7 mouse cellular contexts compared by ENCODE assay signal in the genomic region with DNA sequence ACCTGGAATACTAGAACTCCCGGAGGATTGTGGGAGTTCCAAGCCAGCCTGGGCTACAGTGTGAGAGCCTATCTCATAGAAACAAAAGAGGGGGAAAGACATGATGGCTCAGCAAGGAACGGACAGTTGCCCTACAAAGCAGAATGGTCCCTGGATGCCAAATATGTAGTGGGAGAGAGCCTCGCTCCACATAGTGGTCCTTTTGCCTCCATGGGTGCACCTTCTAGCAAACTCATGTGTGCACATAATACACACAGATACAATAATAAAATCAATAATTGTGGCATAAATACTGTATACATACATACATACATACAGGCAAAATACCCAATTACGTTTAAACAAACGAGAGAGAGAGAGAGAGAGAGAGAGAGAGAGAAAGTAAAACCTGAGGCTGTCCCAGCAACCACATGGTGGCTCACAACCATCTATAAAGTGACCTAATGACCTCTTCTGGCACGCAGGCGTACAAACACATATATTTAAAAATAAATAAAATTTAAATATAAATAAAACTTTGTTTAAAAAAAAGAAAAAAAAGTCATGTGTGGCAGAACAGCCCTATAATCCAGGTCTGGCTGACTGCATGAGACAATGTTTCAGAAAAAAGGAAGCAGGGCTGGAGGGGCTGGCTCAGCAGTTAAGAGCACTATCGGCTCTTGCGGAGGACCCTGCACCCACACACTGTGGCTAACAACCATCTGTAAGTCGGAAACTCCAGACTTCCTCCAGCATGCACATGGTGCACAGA. TPM values are rescaled to one million over a fixed set of nuclear protein-coding genes. Genes with fewer than 3 reads are reported as not detected.
DNase-seq lines count a peak whose midpoint lies in the region; ATAC-seq and TF ChIP-seq lines count a peak whose summit lies in the region.

No protein-coding gene starts in this region.

- H3K9me3 ChIP-seq in kidney, postnatal 0 days (replicated peaks; ENCODE audit: low read length): no peaks in the 10 kb centered on the region
- no peaks in the 10 kb centered on the region for H3K9me3 ChIP-seq in hindbrain, embryonic 16.5 days (ENCODE audit: control insufficient read depth, low read length)
- no peaks in the 10 kb centered on the region for H3K9me3 ChIP-seq in midbrain, embryonic 15.5 days

- ATAC-seq in kidney, postnatal 0 days (replicated peaks; ENCODE audit: low FRiP score, low read depth): no peak
- ATAC-seq in common myeloid progenitor, adult 5-6 weeks (replicated peaks; ENCODE audit: low read depth, poor library complexity, severe bottlenecking): peak; percentile 63
- ATAC-seq in hindbrain, embryonic 16.5 days: no peak
- no peak; the same call in 1 of the 2 replicates for ATAC-seq in midbrain, embryonic 15.5 days (replicated peaks)

- H3K4me3 ChIP-seq in kidney, postnatal 0 days (replicated peaks; ENCODE audit: low read depth, low read length): no peak overlapping the region
- H3K4me3 ChIP-seq in hindbrain, embryonic 16.5 days (ENCODE audit: low read length): no peak overlapping the region
- no peak overlapping the region for H3K4me3 ChIP-seq in midbrain, embryonic 15.5 days

- H3K9ac ChIP-seq in kidney, postnatal 0 days (ENCODE audit: low read depth, low read length): no peak overlapping the region
- peak overlapping the region; percentile 85; the same call in 1 of the 2 replicates for H3K9ac ChIP-seq in hindbrain, embryonic 16.5 days (ENCODE audit: low read depth, low read length)
- H3K9ac ChIP-seq in midbrain, embryonic 15.5 days: no peak overlapping the region

- no peak overlapping the region for H3K4me2 ChIP-seq in kidney, postnatal 0 days (ENCODE audit: low read length)
- H3K4me2 ChIP-seq in hindbrain, embryonic 16.5 days (ENCODE audit: low read length): no peak overlapping the region; the same call in 1 of the 2 replicates
- no peak overlapping the region for H3K4me2 ChIP-seq in midbrain, embryonic 15.5 days

- no peak for TF ChIP-seq CTCF in kidney, postnatal 0 days (IDR thresholded peaks at IDR 0.05; ENCODE audit: low read depth)

- 57% methylated on average over 10 of the region's 10 CpGs for WGBS in kidney, postnatal 0 days
- WGBS in hindbrain, embryonic 16.5 days: 74% methylated on average over 10 of the region's 10 CpGs
- WGBS in midbrain, embryonic 15.5 days: 79% methylated on average over 10 of the region's 10 CpGs

- H3K27me3 ChIP-seq in kidney, postnatal 0 days (ENCODE audit: insufficient read depth, low read length): no peaks in the 10 kb centered on the region
- H3K27me3 ChIP-seq in hindbrain, embryonic 16.5 days (replicated peaks; ENCODE audit: control insufficient read depth, insufficient read depth, low read length): no peaks in the 10 kb centered on the region
- H3K27me3 ChIP-seq in midbrain, embryonic 15.5 days (replicated peaks): no peaks in the 10 kb centered on the region

- H3K27ac ChIP-seq in kidney, postnatal 0 days: peak overlapping the region; percentile 71; the same call in 1 of the 2 replicates
- H3K27ac ChIP-seq in hindbrain, embryonic 16.5 days (ENCODE audit: low read depth, low read length): peak overlapping the region; percentile 90
- peak overlapping the region; percentile 91; the same call in 1 of the 2 replicates for H3K27ac ChIP-seq in midbrain, embryonic 15.5 days

- peaks cover 7% of the 10 kb centered on the region; the same call in 1 of the 2 replicates for H3K4me1 ChIP-seq in kidney, postnatal 0 days (replicated peaks; ENCODE audit: insufficient read depth, low read length)
- H3K4me1 ChIP-seq in hindbrain, embryonic 16.5 days (ENCODE audit: control insufficient read depth, insufficient read depth, low read depth, low read length): peaks cover 9% of the 10 kb centered on the region
- H3K4me1 ChIP-seq in midbrain, embryonic 15.5 days: peaks cover 6% of the 10 kb centered on the region

- no peaks in the 10 kb centered on the region for H3K36me3 ChIP-seq in kidney, postnatal 0 days (ENCODE audit: insufficient read depth, low read length)
- H3K36me3 ChIP-seq in hindbrain, embryonic 16.5 days (ENCODE audit: control insufficient read depth, insufficient read depth, low read length): no peaks in the 10 kb centered on the region
- no peaks in the 10 kb centered on the region for H3K36me3 ChIP-seq in midbrain, embryonic 15.5 days (replicated peaks)

- DNase-seq in kidney, postnatal 0 days (ENCODE audit: low spot score): no peak
- DNase-seq in kidney, postnatal 14 days: no peak
- no peak for DNase-seq in ovary, postnatal 10 days (ENCODE audit: low spot score)
- DNase-seq in left cerebral cortex, adult 11 months (ENCODE audit: low spot score): no peak

RNA-seq across cellular contexts. Expression of a gene that starts 0.8 kb away (rescaled TPM):
- polyA plus RNA-seq in kidney, postnatal 0 days (2015; fragmentation: Nextera tagmentation; extraction: Ambion mirVana): 4.0 and 5.6 TPM in 2 replicates
- total RNA-seq in common myeloid progenitor, adult 5-6 weeks (2017): 6.2 and 10.6 TPM in 2 replicates
- polyA plus RNA-seq in hindbrain, embryonic 16.5 days (2015; fragmentation: Nextera tagmentation; extraction: Ambion mirVana): 10.0 and 11.7 TPM in 2 replicates
- 9.1 and 9.7 TPM in 2 replicates for polyA plus RNA-seq in midbrain, embryonic 15.5 days (2015; fragmentation: Nextera tagmentation; extraction: Ambion mirVana)

RNA-seq across cellular contexts. Expression of a gene that starts 15.0 kb away (rescaled TPM):
- 0.41 and 0.50 TPM in 2 replicates for polyA plus RNA-seq in kidney, postnatal 0 days (2015; fragmentation: Nextera tagmentation; extraction: Ambion mirVana)
- total RNA-seq in common myeloid progenitor, adult 5-6 weeks (2017): not detected in 2 replicates
- polyA plus RNA-seq in hindbrain, embryonic 16.5 days (2015; fragmentation: Nextera tagmentation; extraction: Ambion mirVana): 0.39 and 0.72 TPM in 2 replicates
- polyA plus RNA-seq in midbrain, embryonic 15.5 days (2015; fragmentation: Nextera tagmentation; extraction: Ambion mirVana): 0.33 and 0.61 TPM in 2 replicates

RNA-seq across cellular contexts. Expression of a gene that starts 28.3 kb away (rescaled TPM):
- polyA plus RNA-seq in kidney, postnatal 0 days (2015; fragmentation: Nextera tagmentation; extraction: Ambion mirVana): 3.2 and 3.5 TPM in 2 replicates
- total RNA-seq in common myeloid progenitor, adult 5-6 weeks (2017): 0.55 and 10.8 TPM in 2 replicates
- polyA plus RNA-seq in hindbrain, embryonic 16.5 days (2015; fragmentation: Nextera tagmentation; extraction: Ambion mirVana): 3.7 and 5.5 TPM in 2 replicates
- 4.1 and 4.5 TPM in 2 replicates for polyA plus RNA-seq in midbrain, embryonic 15.5 days (2015; fragmentation: Nextera tagmentation; extraction: Ambion mirVana)

RNA-seq across cellular contexts. Expression of a gene that starts 50.1 kb away (rescaled TPM):
- 34.7 and 37.5 TPM in 2 replicates for polyA plus RNA-seq in kidney, postnatal 0 days (2015; fragmentation: Nextera tagmentation; extraction: Ambion mirVana)
- not detected in 2 replicates for total RNA-seq in common myeloid progenitor, adult 5-6 weeks (2017)
- 2.8 and 3.0 TPM in 2 replicates for polyA plus RNA-seq in hindbrain, embryonic 16.5 days (2015; fragmentation: Nextera tagmentation; extraction: Ambion mirVana)
- 0.72 and 1.2 TPM in 2 replicates for polyA plus RNA-seq in midbrain, embryonic 15.5 days (2015; fragmentation: Nextera tagmentation; extraction: Ambion mirVana)

RNA-seq across cellular contexts. Expression of a gene that starts 51.8 kb away (rescaled TPM):
- 6.6 and 7.0 TPM in 2 replicates for polyA plus RNA-seq in kidney, postnatal 0 days (2015; fragmentation: Nextera tagmentation; extraction: Ambion mirVana)
- total RNA-seq in common myeloid progenitor, adult 5-6 weeks (2017): 7.9 and 8.1 TPM in 2 replicates
- 1.8 and 2.3 TPM in 2 replicates for polyA plus RNA-seq in hindbrain, embryonic 16.5 days (2015; fragmentation: Nextera tagmentation; extraction: Ambion mirVana)
- polyA plus RNA-seq in midbrain, embryonic 15.5 days (2015; fragmentation: Nextera tagmentation; extraction: Ambion mirVana): 1.6 and 1.7 TPM in 2 replicates
